Mouse (Mus musculus): ENCODE results near the gene Dnm3. TPM values are rescaled to one million over a fixed set of nuclear protein-coding genes. Genes with fewer than 3 reads are reported as not detected.

Dnm3 gene
- polyA plus RNA-seq, 1 experiment from 2014 or later: 8.3 TPM

GRCm38 (mm10) chr1:162004821-162005770 is 472.7 kb downstream of the Dnm3 start:
- Histone ChIP-seq H3K4me3 (replicated peaks; ENCODE audit: low read depth, low read length) (peak overlapping the region; percentile 8; the same call in 1 of the 2 replicates), H3K9me3 (replicated peaks; ENCODE audit: low read length) (no peaks in the 10 kb centered on the region), H3K4me2 (ENCODE audit: low read length) (peak overlapping the region; percentile 44), H3K36me3 (ENCODE audit: insufficient read depth, low read length) (no peaks in the 10 kb centered on the region), H3K4me1 (replicated peaks; ENCODE audit: insufficient read depth, low read length) (peaks cover 15% of the 10 kb centered on the region), H3K27ac (peak overlapping the region; percentile 79), H3K27me3 (ENCODE audit: insufficient read depth, low read length) (no peaks in the 10 kb centered on the region), H3K9ac (ENCODE audit: low read depth, low read length) (peak overlapping the region; percentile 37; the same call in 1 of the 2 replicates)
- WGBS: 18% methylated on average over 23 of the region's 23 CpGs
- peak; percentile 94 for DNase-seq (ENCODE audit: low spot score)
- TF ChIP-seq CTCF (IDR thresholded peaks at IDR 0.05; ENCODE audit: low read depth): peak; percentile 80
- peak; percentile 58 for ATAC-seq (replicated peaks; ENCODE audit: low FRiP score, low read depth)

- ATAC-seq (replicated peaks; ENCODE audit: low FRiP score, low read depth) (no peak), DNase-seq (ENCODE audit: low spot score) (peak; percentile 63)
- Histone ChIP-seq H3K27ac (peak overlapping the region; percentile 79), H3K9me3 (replicated peaks; ENCODE audit: low read length) (no peaks in the 10 kb centered on the region), H3K9ac (ENCODE audit: low read depth, low read length) (peak overlapping the region; percentile 37; the same call in 1 of the 2 replicates), H3K4me3 (replicated peaks; ENCODE audit: low read depth, low read length) (no peak overlapping the region), H3K4me1 (replicated peaks; ENCODE audit: insufficient read depth, low read length) (peaks cover 15% of the 10 kb centered on the region), H3K4me2 (ENCODE audit: low read length) (no peak overlapping the region), H3K36me3 (ENCODE audit: insufficient read depth, low read length) (no peaks in the 10 kb centered on the region), H3K27me3 (ENCODE audit: insufficient read depth, low read length) (no peaks in the 10 kb centered on the region)
- 16% methylated on average over 7 of the region's 7 CpGs for WGBS
- no peak for TF ChIP-seq CTCF (IDR thresholded peaks at IDR 0.05; ENCODE audit: low read depth)
Observed at GRCm38 (mm10) chr1:162004518-162004780, 473.4 kb downstream of the Dnm3 start.

GRCm38 (mm10) chr1:162003729-162004517 is 473.9 kb downstream of the Dnm3 start:
- no peaks in the 10 kb centered on the region for H3K36me3 ChIP-seq (ENCODE audit: insufficient read depth, low read length)
- WGBS: 61% methylated on average over 14 of the region's 14 CpGs
- no peaks in the 10 kb centered on the region for H3K9me3 ChIP-seq (replicated peaks; ENCODE audit: low read length)
- DNase-seq (ENCODE audit: low spot score) (no peak), ATAC-seq (replicated peaks; ENCODE audit: low FRiP score, low read depth) (no peak)
- H3K4me1 ChIP-seq (replicated peaks; ENCODE audit: insufficient read depth, low read length): peaks cover 12% of the 10 kb centered on the region
- no peak overlapping the region for H3K4me3 ChIP-seq (replicated peaks; ENCODE audit: low read depth, low read length)
- H3K27ac ChIP-seq: peak overlapping the region; percentile 79
- no peaks in the 10 kb centered on the region for H3K27me3 ChIP-seq (ENCODE audit: insufficient read depth, low read length)
- no peak for TF ChIP-seq CTCF (IDR thresholded peaks at IDR 0.05; ENCODE audit: low read depth)
- H3K4me2 ChIP-seq (ENCODE audit: low read length): no peak overlapping the region
- peak overlapping the region; percentile 37; the same call in 1 of the 2 replicates for H3K9ac ChIP-seq (ENCODE audit: low read depth, low read length)

- H3K4me2 ChIP-seq (ENCODE audit: low read length): no peak overlapping the region
- ATAC-seq (replicated peaks; ENCODE audit: low FRiP score, low read depth): no peak
- peaks cover 7% of the 10 kb centered on the region for H3K4me1 ChIP-seq (replicated peaks; ENCODE audit: insufficient read depth, low read length)
- TF ChIP-seq CTCF (IDR thresholded peaks at IDR 0.05; ENCODE audit: low read depth): no peak
- no peak for DNase-seq (ENCODE audit: low spot score)
- H3K4me3 ChIP-seq (replicated peaks; ENCODE audit: low read depth, low read length): no peak overlapping the region
- H3K9me3 ChIP-seq (replicated peaks; ENCODE audit: low read length): no peaks in the 10 kb centered on the region
- WGBS: 70% methylated on average over 8 of the region's 8 CpGs
- no peak overlapping the region for H3K9ac ChIP-seq (ENCODE audit: low read depth, low read length)
- H3K36me3 ChIP-seq (ENCODE audit: insufficient read depth, low read length): no peaks in the 10 kb centered on the region
- no peaks in the 10 kb centered on the region for H3K27me3 ChIP-seq (ENCODE audit: insufficient read depth, low read length)
- no peak overlapping the region for H3K27ac ChIP-seq
Observed at GRCm38 (mm10) chr1:162001328-162001727, 476.5 kb downstream of the Dnm3 start.

GRCm38 (mm10) chr1:161999882-162000371 is 477.9 kb downstream of the Dnm3 start:
- Histone ChIP-seq H3K4me1 (replicated peaks; ENCODE audit: insufficient read depth, low read length) (peaks cover 6% of the 10 kb centered on the region), H3K27me3 (ENCODE audit: insufficient read depth, low read length) (no peaks in the 10 kb centered on the region), H3K4me3 (replicated peaks; ENCODE audit: low read depth, low read length) (no peak overlapping the region), H3K9ac (ENCODE audit: low read depth, low read length) (no peak overlapping the region), H3K27ac (peak overlapping the region; percentile 39; the same call in 1 of the 2 replicates), H3K36me3 (ENCODE audit: insufficient read depth, low read length) (no peaks in the 10 kb centered on the region), H3K4me2 (ENCODE audit: low read length) (peak overlapping the region; percentile 45), H3K9me3 (replicated peaks; ENCODE audit: low read length) (no peaks in the 10 kb centered on the region)
- 4% methylated on average over 4 of the region's 4 CpGs for WGBS
- TF ChIP-seq CTCF (IDR thresholded peaks at IDR 0.05; ENCODE audit: low read depth): peak; percentile 91
- DNase-seq (ENCODE audit: low spot score) (peak; percentile 94), ATAC-seq (replicated peaks; ENCODE audit: low FRiP score, low read depth) (no peak)

- WGBS: 28% methylated on average over 5 of the region's 5 CpGs
Observed at GRCm38 (mm10) chr1:161999338-161999737, 478.5 kb downstream of the Dnm3 start.

More at GRCm38 (mm10) chr1:161999338-161999737, 478.5 kb downstream of the Dnm3 start:
- H3K4me3 ChIP-seq (replicated peaks; ENCODE audit: low read depth, low read length): no peak overlapping the region
- TF ChIP-seq CTCF (IDR thresholded peaks at IDR 0.05; ENCODE audit: low read depth): no peak
- peaks cover under 1% of the 10 kb centered on the region for H3K4me1 ChIP-seq (replicated peaks; ENCODE audit: insufficient read depth, low read length)
- DNase-seq (ENCODE audit: low spot score) (no peak), ATAC-seq (replicated peaks; ENCODE audit: low FRiP score, low read depth) (no peak)
- H3K9me3 ChIP-seq (replicated peaks; ENCODE audit: low read length): no peaks in the 10 kb centered on the region
- no peaks in the 10 kb centered on the region for H3K36me3 ChIP-seq (ENCODE audit: insufficient read depth, low read length)
- H3K27me3 ChIP-seq (ENCODE audit: insufficient read depth, low read length): no peaks in the 10 kb centered on the region
- H3K27ac ChIP-seq: 0 out of 2 replicates have a peak overlapping the region, but pooled peaks have one; percentile 20
- no peak overlapping the region for H3K4me2 ChIP-seq (ENCODE audit: low read length)
- no peak overlapping the region for H3K9ac ChIP-seq (ENCODE audit: low read depth, low read length)

Measured in kidney, postnatal 0 days (tissue).